Mouse (Mus musculus) adrenal gland, postnatal 4 days (tissue): ENCODE measurements around the gene Wdr76. TPM values are rescaled to one million over a fixed set of nuclear protein-coding genes. Genes with fewer than 3 reads are reported as not detected.
"Not testable (repeated sequence)": the region's sequence is repeated elsewhere in the genome, so short reads cannot be mapped to it uniquely, and the experiment has no call there.

Experiments
- DNase-seq, 2 experiments: peaks; one replicate each; pipeline ENCODE4 v3.0.0; 2021 to 2022; ENCODE audit warnings: low spot score in 2 of 2, mixed read lengths in 2 of 2
- total RNA-seq, 2 experiments: library from RNA; stranded (reverse); gene quantifications; 2 replicates each; pipeline ENCODE4 v1.2.3; 2021

Gene Wdr76
- total RNA-seq, 2 experiments from 2014 or later = 12.0 to 13.6 TPM

GRCm38 (mm10) chr2:121518106-121518505, 11.6 kb downstream of the Wdr76 start:
- no peak for DNase-seq

- not testable (repeated sequence) for DNase-seq
These were observed 12.2 kb downstream of the Wdr76 start for GRCm38 (mm10) chr2:121518711-121519110.

- no peak for DNase-seq
These were observed 15.5 kb downstream of the Wdr76 start for GRCm38 (mm10) chr2:121522006-121522405.

GRCm38 (mm10) chr2:121522830-121523229, 16.3 kb downstream of the Wdr76 start:
- DNase-seq = not testable (repeated sequence)

- DNase-seq = no peak
These were observed 18.5 kb downstream of the Wdr76 start for GRCm38 (mm10) chr2:121525056-121525455.

- no peak for DNase-seq
These were observed 38.3 kb downstream of the Wdr76 start for GRCm38 (mm10) chr2:121544829-121545228.

- no peak for DNase-seq
These were observed 43.1 kb downstream of the Wdr76 start for GRCm38 (mm10) chr2:121549630-121550029.

- DNase-seq = no peak
These were observed 44.7 kb downstream of the Wdr76 start for GRCm38 (mm10) chr2:121551271-121551670.

GRCm38 (mm10) chr2:121563117-121563516, 56.6 kb downstream of the Wdr76 start:
- DNase-seq = no peak

GRCm38 (mm10) chr2:121565911-121566310, 59.4 kb downstream of the Wdr76 start:
- no peak for DNase-seq

GRCm38 (mm10) chr2:121570049-121570448, 63.5 kb downstream of the Wdr76 start:
- no peak for DNase-seq

GRCm38 (mm10) chr2:121570999-121571655, 64.6 kb downstream of the Wdr76 start:
- no peak for DNase-seq

- DNase-seq = peak; percentile 36 to 62
These were observed 65.3 kb downstream of the Wdr76 start for GRCm38 (mm10) chr2:121571780-121572179.

GRCm38 (mm10) chr2:121574066-121574630, 67.6 kb downstream of the Wdr76 start:
- no peak for DNase-seq

- DNase-seq = no peak
These were observed 69.2 kb downstream of the Wdr76 start for GRCm38 (mm10) chr2:121575741-121576201.

- no peak for DNase-seq
These were observed 76.4 kb downstream of the Wdr76 start for GRCm38 (mm10) chr2:121582809-121583376.

GRCm38 (mm10) chr2:121583468-121584116, 77.1 kb downstream of the Wdr76 start:
- DNase-seq = peak in 1 of 2 experiments; percentile 59

GRCm38 (mm10) chr2:121584705-121585104, 78.2 kb downstream of the Wdr76 start:
- DNase-seq = no peak

GRCm38 (mm10) chr2:121587523-121588308, 81.2 kb downstream of the Wdr76 start:
- DNase-seq = no peak

GRCm38 (mm10) chr2:121588309-121588694, 81.8 kb downstream of the Wdr76 start:
- DNase-seq = no peak

- no peak for DNase-seq
These were observed 87.6 kb downstream of the Wdr76 start for GRCm38 (mm10) chr2:121594131-121594530.
